In genomic region chr5:150773083-150773482, GRCm38 (mm10) we compare ENCODE assay signal across 22 mouse cellular contexts.
"Had no signal": no experiment of that assay in that cellular context is flagged by ENCODE, and none has a peak within 500 bp of the region (broad histone marks: within the 10 kb centered on the region; RNA-seq: fewer than 3 reads in every experiment).

No protein-coding gene starts in this region.

- H3K9ac ChIP-seq: limb, embryonic 13.5 days; liver, embryonic 12.5 days; liver, embryonic 15.5 days; lung, embryonic 15.5 days; neural tube, embryonic 12.5 days had no signal

- H3K9me3 ChIP-seq: limb, embryonic 13.5 days; liver, embryonic 12.5 days; liver, embryonic 15.5 days; lung, embryonic 15.5 days; megakaryocyte, embryonic 14.5 days; midbrain, embryonic 10.5 days; neural tube, embryonic 12.5 days had no signal

- H3K27ac ChIP-seq: hindbrain, postnatal 0 days; left cerebral cortex, adult 2 months; limb, embryonic 13.5 days; liver, embryonic 12.5 days; liver, embryonic 15.5 days; lung, embryonic 15.5 days; neural tube, embryonic 12.5 days had no signal

- H3K4me2 ChIP-seq: limb, embryonic 13.5 days; liver, embryonic 12.5 days; liver, embryonic 15.5 days; lung, embryonic 15.5 days; neural tube, embryonic 12.5 days had no signal

- ATAC-seq: hindbrain, postnatal 0 days; intestine, embryonic 16.5 days; liver, embryonic 12.5 days had no signal

- H3K4me3 ChIP-seq: left cerebral cortex, adult 2 months; limb, embryonic 13.5 days; liver, embryonic 12.5 days; liver, embryonic 15.5 days; lung, embryonic 15.5 days; megakaryocyte, embryonic 14.5 days; midbrain, embryonic 10.5 days; neural tube, embryonic 12.5 days had no signal

- H3K27me3 ChIP-seq: limb, embryonic 13.5 days; liver, embryonic 12.5 days; liver, embryonic 15.5 days; lung, embryonic 15.5 days; megakaryocyte, embryonic 14.5 days; neural tube, embryonic 12.5 days had no signal

- H3K4me1 ChIP-seq: lung, embryonic 15.5 days had no signal

- DNase-seq: kidney, adult 2 months; kidney, postnatal 25 days; layer of hippocampus, postnatal 36 days; liver; lung, adult 18-20 months; lung, postnatal 10 days; lung, postnatal 36 days; right cerebral cortex, adult 18-20 months; right cerebral cortex, postnatal 14 days; right cerebral cortex, postnatal 4 days; thymus, adult 18-20 months; thymus, postnatal 36 days had no signal
